Mouse (Mus musculus): ENCODE data around the gene Foxj3. TPM values are rescaled to one million over a fixed set of nuclear protein-coding genes. Genes with fewer than 3 reads are reported as not detected.
A peak's percentile ranks its signal among the peaks of the same experiment; 100 is the strongest.

Gene Foxj3
- polyA plus RNA-seq, 1 experiment from 2014 or later: 20.6 TPM

DNA sequence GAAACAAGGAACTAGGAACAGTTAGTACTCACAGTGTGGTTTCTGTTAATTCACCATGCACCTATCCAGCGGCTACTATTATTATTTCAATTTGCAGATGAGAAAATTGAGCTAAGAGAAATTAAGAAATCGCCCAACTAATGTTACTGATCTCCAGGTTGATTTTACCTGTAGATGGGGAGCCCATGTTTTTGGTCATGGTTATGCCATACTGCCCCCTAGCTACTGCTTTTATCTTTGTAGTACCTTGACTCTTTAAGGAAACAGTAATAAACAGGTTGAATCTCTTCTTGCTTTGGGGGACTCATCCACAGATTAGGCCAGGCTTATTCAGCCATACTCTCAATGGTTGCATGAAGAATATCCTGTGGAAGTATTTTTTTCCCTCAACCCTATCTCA, 5.0 kb upstream of the Foxj3 start:
- Histone ChIP-seq H3K27me3 (no peaks in the 10 kb centered on the region), H3K27ac (no peak overlapping the region), H3K4me3 (no peak overlapping the region), H3K9ac (no peak overlapping the region), H3K4me1 (replicated peaks) (no peaks in the 10 kb centered on the region), H3K36me3 (no peaks in the 10 kb centered on the region), H3K4me2 (no peak overlapping the region), H3K9me3 (replicated peaks) (no peaks in the 10 kb centered on the region)
- ATAC-seq (replicated peaks; ENCODE audit: insufficient number of reproducible peaks, insufficient read depth, low FRiP score, low read depth): no peak
- 75% methylated on average over 2 of the region's 2 CpGs for WGBS

DNA sequence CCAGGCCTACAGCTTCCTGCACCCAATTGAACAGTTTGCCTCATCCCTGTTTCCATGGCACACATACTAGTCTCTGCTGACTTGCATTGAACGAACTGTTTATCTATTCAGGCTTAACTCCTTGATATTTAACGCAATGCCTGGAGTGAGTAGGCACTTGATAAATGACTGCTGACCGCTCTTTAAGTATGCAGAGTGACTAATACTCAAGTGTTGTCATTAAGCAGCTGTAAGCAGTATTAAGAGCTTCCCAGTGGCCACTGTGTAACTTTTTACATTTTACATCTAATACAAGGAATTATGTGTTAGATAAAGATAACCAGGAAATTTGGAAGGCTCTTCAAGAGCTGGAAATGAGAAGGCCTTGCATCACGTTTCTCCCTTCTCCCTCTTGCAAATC, 1.7 kb upstream of the Foxj3 start:
- Histone ChIP-seq H3K9me3 (replicated peaks) (no peaks in the 10 kb centered on the region), H3K4me3 (no peak overlapping the region), H3K4me1 (replicated peaks) (peaks cover 9% of the 10 kb centered on the region; the same call in 1 of the 2 replicates), H3K4me2 (no peak overlapping the region), H3K9ac (no peak overlapping the region), H3K27me3 (no peaks in the 10 kb centered on the region), H3K36me3 (no peaks in the 10 kb centered on the region), H3K27ac (no peak overlapping the region)
- 34% methylated on average over 4 of the region's 4 CpGs for WGBS
- ATAC-seq (replicated peaks; ENCODE audit: insufficient number of reproducible peaks, insufficient read depth, low FRiP score, low read depth): no peak

DNA sequence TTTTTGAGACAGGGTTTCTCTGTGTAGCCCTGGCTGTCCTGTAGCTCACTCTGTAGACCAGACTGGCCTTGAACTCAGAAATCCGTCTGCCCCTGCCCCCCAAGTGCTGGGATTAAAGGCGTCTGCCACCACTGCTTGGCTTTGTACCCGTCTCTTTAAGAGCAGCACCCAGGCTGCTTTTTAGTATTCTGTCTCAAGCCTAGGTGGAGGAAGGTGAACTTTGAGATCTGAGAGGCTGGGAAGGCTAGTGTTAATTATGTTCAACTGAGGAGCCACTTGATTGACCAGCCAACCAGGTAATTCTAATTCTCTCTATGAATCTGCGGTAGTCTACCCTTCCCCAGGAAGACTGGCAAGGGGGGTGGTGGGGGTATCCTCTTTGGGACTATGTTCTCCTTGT, 632 bp downstream of the Foxj3 start:
- H3K36me3 ChIP-seq: no peaks in the 10 kb centered on the region
- 80% methylated on average over 4 of the region's 4 CpGs for WGBS

DNA sequence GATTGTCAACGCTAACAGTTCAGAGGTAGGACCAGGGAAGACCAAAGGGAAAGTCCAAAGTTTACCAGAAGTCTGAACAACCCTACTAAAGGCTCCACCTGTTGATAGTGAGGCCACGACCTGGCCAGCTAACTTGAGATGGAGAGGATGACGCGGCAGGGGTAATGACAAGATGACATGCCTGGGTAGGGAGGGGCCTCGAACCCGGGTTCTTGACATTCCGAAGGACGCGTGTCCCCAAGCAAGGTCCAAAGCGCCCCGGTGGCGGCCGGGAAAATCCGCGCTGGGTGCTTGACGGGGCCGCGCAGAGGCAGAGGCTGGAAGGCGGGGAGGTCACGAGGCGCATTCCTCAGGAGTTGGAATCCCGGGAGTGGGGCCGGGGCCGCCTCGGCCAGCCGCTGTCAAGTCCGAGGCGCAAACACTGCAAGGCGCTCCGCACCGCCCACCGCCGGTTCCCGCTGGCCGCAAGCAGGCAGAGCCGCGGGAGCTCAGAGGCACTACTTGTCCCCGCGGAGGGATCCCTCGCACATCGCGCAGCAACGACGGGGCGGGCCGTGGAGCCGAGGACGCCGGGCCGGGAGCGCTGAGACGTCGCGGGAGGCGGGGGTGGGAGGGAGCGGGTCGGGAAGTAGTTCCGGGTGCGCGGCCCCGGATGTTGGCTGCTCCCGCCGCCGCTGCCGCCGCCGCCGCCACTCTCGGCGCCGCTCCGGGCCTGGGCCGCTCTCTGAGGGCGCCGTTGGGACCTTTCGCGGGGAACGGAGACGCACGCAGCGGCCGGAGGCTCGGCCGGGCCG, 2.4 kb downstream of the Foxj3 start, which contains the start of gene Frg2f1:
Frg2f1 (minus strand) TSS at position 499 of the 794 bp plus-strand sequence.
- H3K9ac ChIP-seq: peak within 1 kb of the TSS; percentile 97
- under 1% methylated on average over 81 of the region's 85 CpGs for WGBS
- peak within 1 kb of the TSS; percentile 99 for H3K27ac ChIP-seq
- no peaks in the 10 kb centered on the region for H3K9me3 ChIP-seq (replicated peaks)
- no peaks in the 10 kb centered on the region for H3K27me3 ChIP-seq
- peaks cover 25% of the 10 kb centered on the region for H3K4me1 ChIP-seq (replicated peaks)
- peak; percentile 92 for ATAC-seq (replicated peaks; ENCODE audit: insufficient number of reproducible peaks, insufficient read depth, low FRiP score, low read depth)
- no peaks in the 10 kb centered on the region for H3K36me3 ChIP-seq
- peak within 1 kb of the TSS; percentile 78 for H3K4me2 ChIP-seq
- H3K4me3 ChIP-seq: peak within 1 kb of the TSS; percentile 87

More for the DNA sequence above, 632 bp downstream of the Foxj3 start:
- Histone ChIP-seq H3K27ac (no peak overlapping the region), H3K27me3 (no peaks in the 10 kb centered on the region), H3K4me1 (replicated peaks) (peaks cover 22% of the 10 kb centered on the region), H3K4me2 (no peak overlapping the region), H3K9me3 (replicated peaks) (no peaks in the 10 kb centered on the region), H3K9ac (no peak overlapping the region), H3K4me3 (no peak overlapping the region)
- ATAC-seq (replicated peaks; ENCODE audit: insufficient number of reproducible peaks, insufficient read depth, low FRiP score, low read depth): no peak

DNA sequence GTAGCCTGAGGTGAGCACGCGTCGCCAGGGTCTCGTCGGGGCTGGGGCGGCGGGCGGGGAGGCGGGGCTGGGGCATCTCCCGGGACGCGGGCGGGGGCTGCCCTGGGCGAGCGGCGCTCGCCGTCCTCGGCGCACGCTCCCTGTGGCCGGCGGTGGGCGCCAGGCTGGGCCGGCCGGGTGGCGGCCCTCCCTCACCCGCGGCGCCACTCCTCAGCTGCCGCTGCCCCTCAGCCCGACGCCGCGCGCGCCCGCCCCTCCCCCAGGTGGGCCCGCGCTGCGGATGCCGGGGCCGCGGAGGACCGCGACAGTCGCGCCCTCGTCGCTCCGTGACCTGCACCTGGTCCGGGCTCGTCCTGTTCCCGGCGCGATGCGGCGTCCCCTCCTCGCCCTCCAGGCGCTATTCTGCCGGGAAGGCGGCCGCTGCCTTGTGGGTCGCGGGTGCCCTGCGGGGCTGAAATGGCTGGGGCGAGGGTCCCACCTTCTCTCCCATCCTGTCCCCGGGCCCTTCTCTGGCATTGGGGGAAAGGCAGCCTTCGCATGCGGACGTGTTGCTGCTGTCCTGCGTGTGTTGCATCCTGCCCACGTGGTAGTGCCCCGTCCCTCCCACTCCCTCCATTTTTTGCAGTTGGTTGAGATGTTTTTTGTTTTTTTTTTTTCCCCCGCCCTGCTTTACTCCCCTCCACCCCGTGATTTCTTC, 3.2 kb downstream of the Foxj3 start:
- ATAC-seq (replicated peaks; ENCODE audit: insufficient number of reproducible peaks, insufficient read depth, low FRiP score, low read depth): peak; percentile 77
- H3K27me3 ChIP-seq: no peaks in the 10 kb centered on the region
- under 1% methylated on average over 72 of the region's 76 CpGs for WGBS
- peak overlapping the region; percentile 97 for H3K9ac ChIP-seq
- no peaks in the 10 kb centered on the region for H3K9me3 ChIP-seq (replicated peaks)
- peak overlapping the region; percentile 99 for H3K27ac ChIP-seq
- peak overlapping the region; percentile 87 for H3K4me3 ChIP-seq
- H3K4me2 ChIP-seq: peak overlapping the region; percentile 78
- H3K36me3 ChIP-seq: no peaks in the 10 kb centered on the region
- peaks cover 25% of the 10 kb centered on the region for H3K4me1 ChIP-seq (replicated peaks)

DNA sequence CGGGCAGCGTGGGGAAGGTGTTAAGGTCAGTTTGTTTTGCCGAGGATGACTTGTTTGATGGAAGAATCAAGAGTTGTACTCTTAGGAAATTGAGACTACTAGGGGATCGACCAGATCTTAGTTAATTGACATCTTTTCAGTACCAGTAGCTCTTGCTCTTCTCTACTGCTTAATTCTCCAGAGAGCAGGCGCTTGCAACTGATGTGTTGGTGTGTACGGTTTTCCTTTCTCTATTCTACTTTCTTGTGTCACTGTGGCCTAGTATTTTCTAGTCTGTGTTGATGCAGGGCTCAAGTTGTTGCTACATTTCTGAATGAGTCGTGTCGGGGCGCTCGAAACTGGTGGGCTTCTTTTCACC, 3.7 kb downstream of the Foxj3 start:
- Histone ChIP-seq H3K27ac (peak overlapping the region; percentile 99), H3K4me3 (peak overlapping the region; percentile 87), H3K9me3 (replicated peaks) (no peaks in the 10 kb centered on the region), H3K4me2 (peak overlapping the region; percentile 78), H3K4me1 (replicated peaks) (peaks cover 25% of the 10 kb centered on the region), H3K27me3 (no peaks in the 10 kb centered on the region), H3K36me3 (no peaks in the 10 kb centered on the region), H3K9ac (peak overlapping the region; percentile 97)
- ATAC-seq (replicated peaks; ENCODE audit: insufficient number of reproducible peaks, insufficient read depth, low FRiP score, low read depth): no peak
- WGBS: 3% methylated on average over 10 of the region's 10 CpGs

- Histone ChIP-seq H3K4me1 (replicated peaks) (peaks cover 27% of the 10 kb centered on the region), H3K4me3 (no peak overlapping the region), H3K9ac (no peak overlapping the region), H3K36me3 (no peaks in the 10 kb centered on the region), H3K27me3 (no peaks in the 10 kb centered on the region), H3K4me2 (no peak overlapping the region), H3K9me3 (replicated peaks) (no peaks in the 10 kb centered on the region), H3K27ac (peak overlapping the region; percentile 39; the same call in 1 of the 2 replicates)
- no peak for ATAC-seq (replicated peaks; ENCODE audit: insufficient number of reproducible peaks, insufficient read depth, low FRiP score, low read depth)
- WGBS: 27% methylated on average over 1 of the region's 1 CpGs
These were observed 14.1 kb downstream of the Foxj3 start for GRCm38 (mm10) chr4:119550864-119551263.

GRCm38 (mm10) chr4:119555466-119555865, 18.7 kb downstream of the Foxj3 start:
- Histone ChIP-seq H3K4me3 (no peak overlapping the region), H3K9me3 (replicated peaks) (no peaks in the 10 kb centered on the region), H3K4me1 (replicated peaks) (peaks cover 19% of the 10 kb centered on the region), H3K4me2 (no peak overlapping the region), H3K27ac (no peak overlapping the region), H3K36me3 (no peaks in the 10 kb centered on the region), H3K27me3 (no peaks in the 10 kb centered on the region), H3K9ac (no peak overlapping the region)
- WGBS: 59% methylated on average over 2 of the region's 2 CpGs
- ATAC-seq (replicated peaks; ENCODE audit: insufficient number of reproducible peaks, insufficient read depth, low FRiP score, low read depth): no peak

DNA sequence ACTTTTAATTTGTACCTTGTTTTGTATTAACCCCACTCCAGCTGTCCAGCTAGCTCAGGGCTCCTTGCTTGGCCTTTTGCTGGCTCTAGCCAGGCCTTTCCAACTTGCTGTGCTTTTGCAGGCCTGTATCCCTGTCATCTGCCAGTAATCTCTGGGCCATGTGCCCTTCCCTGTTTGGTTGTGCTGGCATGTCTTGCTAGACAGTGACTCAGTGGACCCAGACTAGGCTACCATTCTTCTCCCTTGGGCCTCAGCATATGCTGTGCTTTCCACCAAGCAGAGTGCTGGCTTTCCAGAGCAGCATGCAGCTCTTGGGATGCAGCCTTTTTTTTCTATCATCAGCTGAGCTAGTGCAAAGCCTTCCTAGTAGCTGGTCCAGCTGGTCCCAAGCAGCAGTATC, 26.3 kb downstream of the Foxj3 start:
- Histone ChIP-seq H3K4me1 (replicated peaks) (peaks cover 15% of the 10 kb centered on the region), H3K9ac (no peak overlapping the region), H3K27ac (no peak overlapping the region), H3K4me3 (no peak overlapping the region), H3K27me3 (no peaks in the 10 kb centered on the region), H3K4me2 (no peak overlapping the region), H3K9me3 (replicated peaks) (no peaks in the 10 kb centered on the region), H3K36me3 (peaks cover 14% of the 10 kb centered on the region)
- no peak for ATAC-seq (replicated peaks; ENCODE audit: insufficient number of reproducible peaks, insufficient read depth, low FRiP score, low read depth)

DNA sequence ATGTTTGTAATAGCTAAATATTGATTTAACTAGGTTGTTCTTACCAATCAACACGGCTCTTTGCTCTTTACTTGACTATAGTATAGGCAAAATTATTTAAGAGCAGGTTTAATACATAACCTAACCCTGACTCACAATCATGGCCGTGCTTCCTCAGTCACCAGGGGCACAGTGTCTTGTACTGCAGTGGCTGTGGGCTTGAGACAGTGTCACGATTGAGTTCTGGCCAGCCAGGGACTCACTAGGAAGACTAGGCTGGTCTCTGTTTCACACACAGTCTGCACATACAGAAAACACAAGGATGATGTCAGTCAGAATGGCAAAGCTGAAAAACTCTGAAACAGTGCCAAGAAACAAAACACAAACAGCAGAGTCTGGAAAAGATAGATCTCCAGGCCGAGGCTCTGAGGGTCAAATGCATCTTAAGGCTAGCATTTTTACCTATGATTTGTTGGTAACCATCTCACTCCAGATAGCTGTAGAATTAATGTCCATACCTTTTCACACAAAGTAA, 29.6 kb downstream of the Foxj3 start:
- 37% methylated on average over 4 of the region's 4 CpGs for WGBS
- Histone ChIP-seq H3K36me3 (peaks cover 14% of the 10 kb centered on the region), H3K27ac (peak overlapping the region; percentile 61), H3K4me1 (replicated peaks) (peaks cover 13% of the 10 kb centered on the region), H3K4me2 (no peak overlapping the region; the same call in 1 of the 2 replicates), H3K9ac (no peak overlapping the region), H3K4me3 (no peak overlapping the region), H3K9me3 (replicated peaks) (no peaks in the 10 kb centered on the region), H3K27me3 (no peaks in the 10 kb centered on the region)
- ATAC-seq (replicated peaks; ENCODE audit: insufficient number of reproducible peaks, insufficient read depth, low FRiP score, low read depth): peak; percentile 67

DNA sequence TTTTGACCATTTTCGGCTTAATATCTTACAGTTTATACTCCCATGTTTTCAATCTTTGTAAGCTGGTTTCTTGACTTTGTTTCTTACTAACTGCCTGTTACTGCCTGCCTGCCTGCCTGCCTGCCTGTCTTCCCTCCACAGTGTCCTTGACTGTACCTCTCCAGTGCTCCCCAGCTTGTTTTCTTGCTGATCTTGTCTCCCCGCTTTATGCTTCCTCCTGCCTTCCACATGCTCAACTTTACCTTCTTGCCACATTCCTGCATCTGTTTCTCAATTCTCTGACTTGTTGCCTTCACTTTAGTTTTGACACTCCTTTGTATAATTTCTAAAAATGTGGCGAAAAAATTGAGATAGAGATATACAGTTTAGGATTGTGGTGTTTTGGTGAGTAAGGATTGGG, 35.9 kb downstream of the Foxj3 start:
- no peak overlapping the region for H3K4me3 ChIP-seq
- peak overlapping the region; percentile 38; the same call in 1 of the 2 replicates for H3K27ac ChIP-seq
- peaks cover 6% of the 10 kb centered on the region; the same call in 1 of the 2 replicates for H3K36me3 ChIP-seq
- no peak overlapping the region for H3K9ac ChIP-seq
- WGBS: 85% methylated on average over 3 of the region's 3 CpGs
- no peaks in the 10 kb centered on the region for H3K9me3 ChIP-seq (replicated peaks)
- H3K27me3 ChIP-seq: no peaks in the 10 kb centered on the region
- ATAC-seq (replicated peaks; ENCODE audit: insufficient number of reproducible peaks, insufficient read depth, low FRiP score, low read depth): no peak
- peaks cover 35% of the 10 kb centered on the region for H3K4me1 ChIP-seq (replicated peaks)
- no peak overlapping the region for H3K4me2 ChIP-seq

Measured in heart, embryonic 15.5 days (tissue).